Mouse (Mus musculus): ENCODE measurements around the gene Rcn3.

Rcn3 gene

GRCm38 (mm10) chr7:45048923-45049657 lies 42.9 kb downstream of the Rcn3 start:
- DNase-seq (ENCODE audit: inconsistent ontology term), result no peak

GRCm38 (mm10) chr7:45048001-45048890 lies 43.8 kb downstream of the Rcn3 start:
- DNase-seq (ENCODE audit: inconsistent ontology term), result no peak

GRCm38 (mm10) chr7:45047491-45047890 lies 44.5 kb downstream of the Rcn3 start:
- DNase-seq (ENCODE audit: inconsistent ontology term), result no peak

DNA sequence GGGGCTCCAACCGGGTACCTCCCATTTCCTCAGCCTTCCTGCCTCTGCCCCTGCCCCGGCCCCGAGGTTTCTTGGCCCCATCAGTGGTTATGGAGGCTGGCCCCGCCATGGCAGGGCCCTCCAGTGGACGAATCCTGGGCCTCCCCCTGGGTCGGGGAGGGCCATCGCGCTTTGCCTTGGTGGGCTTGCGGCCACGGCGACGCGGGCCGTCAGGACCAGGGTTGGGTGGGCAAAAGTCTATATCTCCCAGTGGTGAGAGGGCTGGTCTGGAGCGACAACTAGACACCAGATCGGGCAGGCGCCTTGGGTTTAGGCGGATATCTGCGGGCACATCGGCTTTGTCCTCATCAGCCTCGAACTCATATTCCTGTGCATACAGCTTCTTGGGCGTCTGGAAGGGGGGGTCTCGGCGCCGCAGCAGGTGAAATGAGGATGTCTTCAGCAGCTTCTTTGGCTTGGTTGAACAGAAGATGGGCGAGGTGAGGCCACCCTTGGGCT lies 45.1 kb downstream of the Rcn3 start:
- no peak for DNase-seq (ENCODE audit: inconsistent ontology term)

- no peak for DNase-seq (ENCODE audit: inconsistent ontology term)
Measured at GRCm38 (mm10) chr7:45045741-45046140, 46.3 kb downstream of the Rcn3 start.

DNA sequence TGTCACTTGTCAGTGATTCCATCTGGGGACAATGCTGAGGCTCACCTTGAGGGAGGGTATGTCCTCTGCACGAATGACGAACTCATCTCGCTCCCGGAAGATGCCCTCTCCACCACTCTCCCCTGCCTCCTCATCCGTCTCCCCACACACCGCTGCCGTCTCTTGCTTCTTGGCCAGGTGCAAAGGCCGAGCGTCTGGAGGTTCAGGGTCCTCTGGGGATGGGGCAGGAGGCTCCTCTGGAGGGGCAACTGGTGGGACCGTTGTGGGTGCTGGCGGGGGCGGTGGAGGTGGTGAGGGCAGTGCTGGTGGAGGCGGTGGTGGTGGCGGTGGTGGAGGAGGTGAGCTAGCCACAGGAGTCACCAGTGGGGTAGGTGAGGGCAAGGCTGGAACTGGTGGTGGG lies 48.7 kb downstream of the Rcn3 start:
- no peak for DNase-seq (ENCODE audit: inconsistent ontology term)

DNA sequence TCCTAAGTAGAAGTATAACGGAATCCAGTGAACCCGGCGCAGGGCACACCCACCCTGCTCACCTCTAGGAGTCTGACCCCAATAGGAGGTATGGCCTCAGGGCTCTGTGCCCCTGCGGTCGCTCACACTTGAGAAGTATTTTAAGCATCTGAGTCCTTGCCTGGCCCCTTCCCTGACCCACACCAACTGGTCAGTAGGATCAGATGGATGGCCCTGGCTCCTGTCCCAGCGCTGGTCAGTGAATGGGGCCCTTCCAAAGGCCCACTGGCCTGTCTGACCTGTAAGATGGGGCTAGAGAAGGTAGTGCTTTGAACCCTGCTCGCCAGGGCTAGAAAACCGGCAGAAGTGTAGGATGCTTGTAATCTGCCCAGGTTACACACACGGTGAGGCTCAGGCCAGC lies 51.2 kb downstream of the Rcn3 start:
- no peak for DNase-seq (ENCODE audit: inconsistent ontology term)

DNA sequence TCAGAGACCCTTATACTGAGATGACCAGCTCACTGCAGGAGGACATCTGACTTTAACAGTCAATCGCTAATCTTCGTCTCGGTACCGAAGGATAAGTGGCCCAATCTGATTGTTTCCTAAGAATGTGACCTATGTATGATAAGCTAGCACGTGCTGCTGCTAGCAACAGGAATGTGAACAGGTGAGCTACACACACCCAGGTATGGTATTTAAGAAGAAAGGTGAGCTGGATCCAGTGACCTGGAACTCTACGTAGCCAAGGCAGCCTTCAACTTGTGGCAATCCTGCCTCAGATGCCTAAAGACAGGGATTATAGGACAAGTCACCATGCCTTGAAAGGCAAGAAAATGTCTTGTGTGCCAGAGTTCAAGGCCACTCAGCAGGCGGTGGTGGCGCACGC lies 53.6 kb downstream of the Rcn3 start:
- no peak for DNase-seq (ENCODE audit: inconsistent ontology term)

- DNase-seq (ENCODE audit: inconsistent ontology term), result no peak
Measured at GRCm38 (mm10) chr7:45037720-45038361, 54.2 kb downstream of the Rcn3 start.

DNA sequence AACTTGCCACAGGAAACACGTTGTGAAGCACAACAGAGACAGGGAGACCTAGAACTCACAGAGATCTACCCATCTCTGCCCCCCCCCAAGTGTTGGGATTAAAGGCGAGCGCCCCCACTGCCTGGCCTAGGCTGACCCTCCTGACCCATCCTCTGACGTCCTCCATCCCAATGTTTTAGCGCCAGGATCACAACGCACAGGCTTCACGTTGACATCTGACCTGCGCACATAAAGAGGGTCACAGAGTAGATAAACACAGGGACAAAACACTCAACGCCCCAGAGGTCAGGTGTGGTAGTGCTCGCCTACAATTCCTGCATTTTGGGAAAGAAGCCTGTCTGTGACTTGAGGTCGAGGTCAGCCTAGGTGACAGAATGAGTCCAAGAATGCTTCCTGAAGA lies 55.3 kb downstream of the Rcn3 start:
- no peak for DNase-seq (ENCODE audit: inconsistent ontology term)

DNA sequence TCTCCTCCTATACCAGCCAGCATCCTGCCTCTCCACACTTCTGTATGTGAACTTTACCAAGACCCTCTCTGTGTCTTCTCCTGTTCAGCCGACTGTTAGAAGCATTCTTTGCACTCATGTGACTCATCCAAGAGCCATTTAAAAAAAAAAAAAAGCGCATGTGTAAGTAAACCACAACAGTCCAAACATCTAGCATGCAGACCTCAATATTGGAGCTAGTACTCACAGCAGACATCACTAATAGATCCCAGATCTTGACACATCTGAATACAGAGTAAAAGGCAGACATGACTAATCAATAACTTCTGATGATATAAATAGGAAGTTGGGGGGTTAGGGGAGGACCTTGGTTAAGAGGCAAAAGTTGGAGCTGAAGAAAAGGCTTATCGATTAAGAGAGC lies 56.4 kb downstream of the Rcn3 start:
- DNase-seq (ENCODE audit: inconsistent ontology term), result no peak

GRCm38 (mm10) chr7:45033722-45034359 lies 58.2 kb downstream of the Rcn3 start:
- DNase-seq (ENCODE audit: inconsistent ontology term), result no peak

Measured in Muller cell, postnatal 12 days (primary cell).